Mouse (Mus musculus): ENCODE measurements around the gene Scyl1.

DNA sequence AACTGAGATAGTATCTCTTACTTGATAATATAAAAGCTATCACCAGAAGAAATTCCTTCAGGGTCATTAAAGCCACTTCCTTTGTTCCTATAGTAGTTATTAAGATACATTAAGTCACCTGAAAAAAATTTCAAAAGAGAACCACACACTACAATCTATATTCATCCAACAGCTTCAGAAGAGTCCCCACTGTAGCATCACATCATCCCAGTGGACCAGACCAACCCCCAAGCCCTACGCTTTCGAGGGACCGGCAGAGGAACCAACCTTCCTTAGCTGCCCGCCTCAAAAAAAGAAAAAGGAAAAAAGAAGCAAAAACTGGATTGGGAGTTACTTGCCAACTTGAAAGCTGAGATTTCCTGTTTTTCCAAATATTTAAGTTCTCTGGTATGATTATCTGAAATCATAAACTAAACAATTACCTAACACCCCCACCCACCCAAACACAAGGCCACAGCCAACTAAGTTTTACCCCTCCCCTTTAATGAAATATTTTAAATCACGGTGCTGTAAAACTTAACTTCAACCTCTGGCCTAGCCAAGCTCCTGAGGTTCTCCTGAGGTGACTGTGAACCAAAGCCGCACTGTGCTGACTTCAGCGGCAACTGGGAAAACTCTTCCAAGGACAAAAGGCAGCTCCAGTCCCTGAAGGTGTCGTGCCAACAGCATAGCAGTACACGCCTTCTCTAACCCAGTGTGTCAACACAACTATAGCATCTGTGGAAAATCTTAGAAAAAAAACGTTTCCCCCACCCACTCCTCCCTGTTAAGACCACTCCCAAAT, 28.5 kb upstream of the Scyl1 start:
- TF ChIP-seq CTCF (IDR thresholded peaks at IDR 0.05; ENCODE audit: borderline replicate concordance, control insufficient read depth, extremely low read depth, insufficient read depth, low read length, poor library complexity), result no peak
- TF ChIP-seq POLR2A (IDR thresholded peaks at IDR 0.05; ENCODE audit: control insufficient read depth, extremely low read depth, insufficient read depth, low read length, poor library complexity), result no peak

Data from thymus, adult 2 months (tissue).